Mouse (Mus musculus): ENCODE data around the gene Pycard.

GRCm38 (mm10) chr7:127992488-127993340, 953 bp downstream of the Pycard start:
- TF ChIP-seq CTCF (IDR thresholded peaks at IDR 0.05; ENCODE audit: low read depth, low read length) (no peak), POLR2A (IDR thresholded peaks at IDR 0.05; ENCODE audit: borderline replicate concordance, low read depth, low read length) (no peak)

Measured in bone marrow macrophage, adult 2 months (primary cell).